Mouse (Mus musculus) neural tube, embryonic 15.5 days (tissue): ENCODE results near the gene Gm20431. TPM values are rescaled to one million over a fixed set of nuclear protein-coding genes. Genes with fewer than 3 reads are reported as not detected.
A peak's percentile ranks its signal among the peaks of the same experiment; 100 is the strongest.

Experiments
- ATAC-seq: fragments of 200-750 bp; cut with Nextera tagmentation; 2 replicates; pipeline ENCODE4 v1.8.0; 2017; ENCODE audit warnings: mild to moderate bottlenecking, moderate TSS enrichment, moderate library complexity; ENCODE audit not compliant: low FRiP score
- H3K27ac ChIP-seq: fragments of 300-500 bp; sonication (generic); replicated peaks from 2 replicates; pipeline ENCODE4 v1.5.1; 2015; ENCODE audit warnings: mild to moderate bottlenecking, inconsistent platforms
- H3K27me3 ChIP-seq: fragments of 300-500 bp; sonication (generic); replicated peaks from 2 replicates; pipeline ENCODE4 v1.6.1; 2015; ENCODE audit warnings: inconsistent platforms
- H3K36me3 ChIP-seq: fragments of 300-500 bp; sonication (generic); 2 replicates; pipeline ENCODE4 v1.6.1; 2015; ENCODE audit warnings: inconsistent platforms
- H3K4me1 ChIP-seq: fragments of 300-500 bp; sonication (generic); 2 replicates; pipeline ENCODE4 v1.6.1; 2015; ENCODE audit warnings: inconsistent platforms
- H3K4me2 ChIP-seq: fragments of 300-500 bp; sonication (generic); 2 replicates; pipeline ENCODE4 v1.6.1; 2015; ENCODE audit warnings: inconsistent platforms, mild to moderate bottlenecking, moderate library complexity
- H3K4me3 ChIP-seq: fragments of 300-500 bp; sonication (generic); replicated peaks from 2 replicates; pipeline ENCODE4 v1.5.1; 2015; ENCODE audit warnings: mild to moderate bottlenecking, inconsistent platforms
- H3K9ac ChIP-seq: fragments of 300-500 bp; sonication (generic); replicated peaks from 2 replicates; pipeline ENCODE4 v1.6.1; 2015; ENCODE audit warnings: mild to moderate bottlenecking, inconsistent platforms
- H3K9me3 ChIP-seq: fragments of 300-500 bp; sonication (generic); replicated peaks from 2 replicates; pipeline ENCODE4 v1.6.1; 2016; ENCODE audit warnings: inconsistent platforms
- WGBS: fragments of 180-500 bp; shearing (Covaris S2); methylation state at CpG from one replicate; pipeline ENCODE4 v1.1.7; 2015; ENCODE audit warnings: mixed read lengths; 5-methylcytosine and 5-hydroxymethylcytosine counted together
- polyA plus RNA-seq: library from polyadenylated mRNA; unstranded; fragments of >200 nt; fragmentation: Nextera tagmentation; extraction: Ambion mirVana; gene quantifications from 2 replicates; pipeline ENCODE4 v1.2.1, GENCODE M21; 2015

Gm20431 gene
- polyA plus RNA-seq, 1 experiment from 2014 or later = 13.8 TPM

- Histone ChIP-seq H3K4me1 (no peaks in the 10 kb centered on the region), H3K4me3 (no peak overlapping the region), H3K4me2 (no peak overlapping the region), H3K9ac (no peak overlapping the region), H3K27ac (no peak overlapping the region), H3K36me3 (peaks cover 20% of the 10 kb centered on the region), H3K27me3 (no peaks in the 10 kb centered on the region), H3K9me3 (no peaks in the 10 kb centered on the region)
- no peak for ATAC-seq
- 83% methylated on average over 3 of the region's 3 CpGs for WGBS
Observed at GRCm38 (mm10) chr2:167640279-167640678, 21.0 kb downstream of the Gm20431 start.

GRCm38 (mm10) chr2:167634865-167635512 is 26.3 kb downstream of the Gm20431 start:
- Histone ChIP-seq H3K4me1 (peaks cover 38% of the 10 kb centered on the region), H3K4me3 (peak overlapping the region; percentile 37), H3K9me3 (no peaks in the 10 kb centered on the region), H3K9ac (0 out of 2 replicates have a peak overlapping the region, but pooled peaks have one; percentile 36), H3K27ac (peak overlapping the region; percentile 84), H3K4me2 (peak overlapping the region; percentile 66), H3K27me3 (no peaks in the 10 kb centered on the region), H3K36me3 (no peaks in the 10 kb centered on the region)
- 73% methylated on average over 7 of the region's 7 CpGs for WGBS
- ATAC-seq = no peak

GRCm38 (mm10) chr2:167634338-167634770 is 26.9 kb downstream of the Gm20431 start:
- WGBS = under 1% methylated on average over 15 of the region's 15 CpGs
- ATAC-seq = peak; percentile 68
- no peaks in the 10 kb centered on the region for H3K36me3 ChIP-seq
- peak overlapping the region; percentile 36; the same call in 1 of the 2 replicates for H3K9ac ChIP-seq
- no peaks in the 10 kb centered on the region for H3K27me3 ChIP-seq
- peaks cover 44% of the 10 kb centered on the region for H3K4me1 ChIP-seq
- H3K9me3 ChIP-seq = no peaks in the 10 kb centered on the region
- H3K4me2 ChIP-seq = peak overlapping the region; percentile 66
- H3K27ac ChIP-seq = peak overlapping the region; percentile 84
- peak overlapping the region; percentile 37 for H3K4me3 ChIP-seq

- H3K27ac ChIP-seq = peak overlapping the region; percentile 84
- no peaks in the 10 kb centered on the region for H3K9me3 ChIP-seq
- 91% methylated on average over 6 of the region's 6 CpGs for WGBS
- peaks cover 53% of the 10 kb centered on the region for H3K4me1 ChIP-seq
- ATAC-seq = no peak
- H3K4me2 ChIP-seq = 0 out of 2 replicates have a peak overlapping the region, but pooled peaks have one; percentile 66
- no peaks in the 10 kb centered on the region for H3K27me3 ChIP-seq
- no peak overlapping the region for H3K4me3 ChIP-seq
- H3K9ac ChIP-seq = no peak overlapping the region
- H3K36me3 ChIP-seq = no peaks in the 10 kb centered on the region
Observed at GRCm38 (mm10) chr2:167633537-167633872, 27.8 kb downstream of the Gm20431 start.

GRCm38 (mm10) chr2:167632731-167633536 is 28.4 kb downstream of the Gm20431 start:
- Histone ChIP-seq H3K4me3 (peak overlapping the region; percentile 88; the same call in 1 of the 2 replicates), H3K36me3 (peaks cover 3% of the 10 kb centered on the region; the same call in 1 of the 2 replicates), H3K9me3 (no peaks in the 10 kb centered on the region), H3K9ac (peak overlapping the region; percentile 91), H3K27me3 (no peaks in the 10 kb centered on the region), H3K27ac (peak overlapping the region; percentile 94), H3K4me2 (peak overlapping the region; percentile 84), H3K4me1 (peaks cover 57% of the 10 kb centered on the region)
- 85% methylated on average over 12 of the region's 12 CpGs for WGBS
- ATAC-seq = no peak

GRCm38 (mm10) chr2:167631591-167632448 is 29.5 kb downstream of the Gm20431 start, which contains the start of gene Ube2v1:
Gene Ube2v1 (minus strand): TSS chr2:167632095.
- peak within 1 kb of the TSS; percentile 94 for H3K27ac ChIP-seq
- WGBS = 1% methylated on average over 76 of the region's 87 CpGs
- ATAC-seq = peak; percentile 85
- no peaks in the 10 kb centered on the region for H3K27me3 ChIP-seq
- peak within 1 kb of the TSS; percentile 88 for H3K4me3 ChIP-seq
- no peaks in the 10 kb centered on the region for H3K9me3 ChIP-seq
- peaks cover 5% of the 10 kb centered on the region; the same call in 1 of the 2 replicates for H3K36me3 ChIP-seq
- H3K9ac ChIP-seq = peak within 1 kb of the TSS; percentile 91
- peak within 1 kb of the TSS; percentile 84 for H3K4me2 ChIP-seq
- peaks cover 62% of the 10 kb centered on the region for H3K4me1 ChIP-seq

GRCm38 (mm10) chr2:167631181-167631590 is 30.1 kb downstream of the Gm20431 start:
- Histone ChIP-seq H3K36me3 (peaks cover 5% of the 10 kb centered on the region; the same call in 1 of the 2 replicates), H3K4me2 (peak overlapping the region; percentile 84), H3K27me3 (no peaks in the 10 kb centered on the region), H3K4me3 (peak overlapping the region; percentile 88), H3K9ac (peak overlapping the region; percentile 91), H3K27ac (peak overlapping the region; percentile 94), H3K9me3 (no peaks in the 10 kb centered on the region), H3K4me1 (peaks cover 64% of the 10 kb centered on the region)
- under 1% methylated on average over 22 of the region's 31 CpGs for WGBS
- ATAC-seq = peak; percentile 8

GRCm38 (mm10) chr2:167630421-167630820 is 30.9 kb downstream of the Gm20431 start:
- Histone ChIP-seq H3K27ac (no peak overlapping the region), H3K4me1 (peaks cover 71% of the 10 kb centered on the region)
- ATAC-seq = no peak

GRCm38 (mm10) chr2:167629665-167630209 is 31.6 kb downstream of the Gm20431 start:
- H3K27me3 ChIP-seq = no peaks in the 10 kb centered on the region
- H3K4me1 ChIP-seq = peaks cover 75% of the 10 kb centered on the region
- H3K27ac ChIP-seq = no peak overlapping the region
- H3K4me2 ChIP-seq = peak overlapping the region; percentile 84
- H3K9me3 ChIP-seq = no peaks in the 10 kb centered on the region
- no peak for ATAC-seq
- WGBS = 83% methylated on average over 11 of the region's 11 CpGs
- H3K9ac ChIP-seq = peak overlapping the region; percentile 91; the same call in 1 of the 2 replicates
- peaks cover 5% of the 10 kb centered on the region; the same call in 1 of the 2 replicates for H3K36me3 ChIP-seq
- H3K4me3 ChIP-seq = peak overlapping the region; percentile 88

More at GRCm38 (mm10) chr2:167630421-167630820, 30.9 kb downstream of the Gm20431 start:
- Histone ChIP-seq H3K27me3 (no peaks in the 10 kb centered on the region), H3K36me3 (peaks cover 5% of the 10 kb centered on the region; the same call in 1 of the 2 replicates), H3K4me3 (peak overlapping the region; percentile 88), H3K9me3 (no peaks in the 10 kb centered on the region), H3K9ac (peak overlapping the region; percentile 91), H3K4me2 (peak overlapping the region; percentile 84)
- 76% methylated on average over 5 of the region's 5 CpGs for WGBS

GRCm38 (mm10) chr2:167628872-167629271 is 32.4 kb downstream of the Gm20431 start:
- H3K27me3 ChIP-seq = no peaks in the 10 kb centered on the region
- H3K27ac ChIP-seq = no peak overlapping the region
- H3K9me3 ChIP-seq = no peaks in the 10 kb centered on the region
- H3K36me3 ChIP-seq = peaks cover 5% of the 10 kb centered on the region; the same call in 1 of the 2 replicates
- no peak overlapping the region for H3K9ac ChIP-seq
- ATAC-seq = no peak
- no peak overlapping the region for H3K4me2 ChIP-seq
- 55% methylated on average over 4 of the region's 4 CpGs for WGBS
- H3K4me3 ChIP-seq = no peak overlapping the region
- H3K4me1 ChIP-seq = peaks cover 69% of the 10 kb centered on the region
